Mouse (Mus musculus) liver, embryonic 14 days (tissue): Measurements from ENCODE around the gene Cpn1. TPM values are rescaled to one million over a fixed set of nuclear protein-coding genes. Genes with fewer than 3 reads are reported as not detected.

Experiments
- polyA plus RNA-seq: library from polyadenylated mRNA; depleted of rRNA; stranded (reverse); fragments of >200 nt; gene quantifications from 2 replicates; pipeline ENCODE4 v1.2.3, GENCODE M21; 2012; rRNA removed

Gene Cpn1
- 43.5 and 50.3 TPM in 2 replicates for polyA plus RNA-seq

GRCm38 (mm10) chr19:43986069-43986794, at the start of gene Cpn1:
Gene Cpn1, minus strand, starts transcription at chr19:43986556.

GRCm38 (mm10) chr19:44028972-44029371, 42.6 kb upstream of the Cpn1 start, which contains the start of gene Cyp2c23:
Gene Cyp2c23, minus strand, starts transcription at chr19:44029208.

GRCm38 (mm10) chr19:43939769-43940689, 46.3 kb downstream of the Cpn1 start, which contains the start of gene Dnmbp:
Gene Dnmbp, minus strand, starts transcription at chr19:43940191.

Other genes with a start within 250 kb of the Cpn1 start
- gene Cutc, start 233.6 kb downstream of the Cpn1 start, polyA plus RNA-seq = 7.2 TPM in 2 replicates
- 7.1 and 9.1 TPM in 2 replicates for gene Cox15, start 233.6 kb downstream of the Cpn1 start, polyA plus RNA-seq
- 12.7 and 14.3 TPM in 2 replicates for gene Abcc2, start 204.4 kb downstream of the Cpn1 start, polyA plus RNA-seq
- 2.0 TPM in 2 replicates for gene Dnmbp, start 46.4 kb downstream of the Cpn1 start, polyA plus RNA-seq
- 10.4 and 12.0 TPM in 2 replicates for gene Cyp2c23, start 42.7 kb upstream of the Cpn1 start, polyA plus RNA-seq
- 11.3 and 13.3 TPM in 2 replicates for gene Erlin1, start 83.2 kb upstream of the Cpn1 start, polyA plus RNA-seq
- gene Chuk, start 120.9 kb upstream of the Cpn1 start, polyA plus RNA-seq = 22.3 and 26.1 TPM in 2 replicates
- gene Cwf19l1, start 149.3 kb upstream of the Cpn1 start, polyA plus RNA-seq = 9.0 and 10.2 TPM in 2 replicates
- gene Bloc1s2, start 159.9 kb upstream of the Cpn1 start, polyA plus RNA-seq = 27.3 and 33.5 TPM in 2 replicates
- gene Pkd2l1, start 205.9 kb upstream of the Cpn1 start, polyA plus RNA-seq = not detected in 2 replicates
- 0.01 TPM in 1 of 2 replicates, not detected in the other for gene Scd3, start 216.7 kb upstream of the Cpn1 start, polyA plus RNA-seq